Mouse (Mus musculus) hindbrain, embryonic 12.5 days (tissue): ENCODE measurements at regions not wholly inside any gene's neighbourhood (a gene's known extent, or its start where the extent isn't known, plus 50 kb on each side); places are given as distances from the start of the nearest gene placed in this dataset.

ENCODE experiments used
- ATAC-seq: fragments of 200-750 bp; cut with Nextera tagmentation; 2 replicates; pipeline ENCODE4 v1.8.0; 2017; ENCODE audit warnings: moderate TSS enrichment; ENCODE audit not compliant: low FRiP score
- H3K27ac ChIP-seq: fragments of 300-500 bp; sonication (generic); 2 replicates; pipeline ENCODE4 v1.5.1; 2016; ENCODE audit warnings: mild to moderate bottlenecking
- H3K27me3 ChIP-seq: fragments of 300-500 bp; sonication (generic); 2 replicates; pipeline ENCODE4 v1.6.1; 2016; ENCODE audit warnings: mild to moderate bottlenecking
- H3K36me3 ChIP-seq: fragments of 300-500 bp; sonication (generic); 2 replicates; pipeline ENCODE4 v1.6.1; 2016; ENCODE audit warnings: mild to moderate bottlenecking
- H3K4me1 ChIP-seq: fragments of 300-500 bp; sonication (generic); 2 replicates; pipeline ENCODE4 v1.6.1; 2016
- H3K4me2 ChIP-seq: fragments of 300-500 bp; sonication (generic); replicated peaks from 2 replicates; pipeline ENCODE4 v1.6.1; 2016; ENCODE audit warnings: mild to moderate bottlenecking
- H3K4me3 ChIP-seq: fragments of 300-500 bp; sonication (generic); 2 replicates; pipeline ENCODE4 v1.5.1; 2016; ENCODE audit warnings: mild to moderate bottlenecking
- H3K9ac ChIP-seq: fragments of 300-500 bp; sonication (generic); 2 replicates; pipeline ENCODE4 v1.6.1; 2016; ENCODE audit warnings: mild to moderate bottlenecking, moderate library complexity
- H3K9me3 ChIP-seq: fragments of 300-500 bp; sonication (generic); replicated peaks from 2 replicates; pipeline ENCODE4 v1.6.1; 2016; ENCODE audit warnings: mild to moderate bottlenecking
- WGBS: fragments of 180-500 bp; shearing (Covaris S2); methylation state at CpG from one replicate; pipeline ENCODE4 v1.1.7; 2016; 5-methylcytosine and 5-hydroxymethylcytosine counted together
- microRNA counts: library from miRNA; unstranded; fragments of <30 nt; microRNA quantifications from one replicate; lab custom pipeline; 2017
- microRNA-seq: library from miRNA; unstranded; fragments of <30 nt; microRNA quantifications from one replicate; pipeline ENCODE4, GENCODE M21; 2017

DNA sequence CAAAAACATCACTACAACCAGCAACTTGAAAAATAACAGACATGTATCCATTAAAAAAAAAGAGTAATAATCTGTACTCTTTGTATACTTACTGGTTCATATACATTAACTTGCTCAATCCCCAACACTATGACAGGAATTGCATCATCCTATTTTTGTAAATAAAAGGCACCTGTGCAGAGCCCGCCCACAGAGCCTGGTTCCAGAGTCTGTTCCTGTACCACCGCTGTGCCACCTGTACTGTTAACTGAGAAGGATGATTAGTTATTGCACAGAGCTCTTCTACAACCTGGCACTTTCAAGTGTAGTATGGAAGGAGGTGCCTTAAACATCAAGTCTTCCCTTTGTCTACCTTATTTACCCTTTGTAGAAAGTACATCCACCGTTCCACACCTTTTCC lies 1843.9 kb upstream of the Lrrc6 start:
- H3K27ac ChIP-seq = no peak overlapping the region
- ATAC-seq = no peak
- H3K4me3 ChIP-seq = no peak overlapping the region
- H3K9me3 ChIP-seq = no peaks in the 10 kb centered on the region
- H3K27me3 ChIP-seq = no peaks in the 10 kb centered on the region
- H3K9ac ChIP-seq = no peak overlapping the region
- H3K4me1 ChIP-seq = no peaks in the 10 kb centered on the region
- WGBS = 97% methylated on average over 3 of the region's 3 CpGs
- no peak overlapping the region for H3K4me2 ChIP-seq
- H3K36me3 ChIP-seq = no peaks in the 10 kb centered on the region

DNA sequence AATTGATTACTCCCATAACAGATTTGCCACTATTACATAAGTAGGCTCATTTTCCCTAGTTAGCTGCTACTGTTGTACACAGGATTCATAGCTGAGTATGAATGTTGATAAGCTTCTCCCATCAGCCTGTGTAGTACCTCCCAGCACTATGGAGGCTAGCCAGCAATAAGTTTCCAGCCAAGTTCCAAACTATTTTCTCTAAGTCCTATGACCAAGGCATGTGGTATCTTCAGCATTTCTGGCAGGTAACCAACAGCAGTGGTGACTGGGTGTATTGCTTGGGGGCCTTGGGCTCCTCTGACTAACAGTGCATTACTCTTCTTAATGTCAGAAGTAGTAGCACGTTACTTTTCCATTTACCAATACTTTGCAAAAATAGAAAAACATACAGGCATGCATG lies 1841.8 kb upstream of the Lrrc6 start:
- Histone ChIP-seq H3K9me3 (no peaks in the 10 kb centered on the region), H3K27ac (no peak overlapping the region), H3K36me3 (no peaks in the 10 kb centered on the region), H3K9ac (no peak overlapping the region), H3K27me3 (no peaks in the 10 kb centered on the region), H3K4me1 (no peaks in the 10 kb centered on the region), H3K4me3 (no peak overlapping the region), H3K4me2 (no peak overlapping the region)
- WGBS = 97% methylated on average over 1 of the region's 1 CpGs
- ATAC-seq = no peak

DNA sequence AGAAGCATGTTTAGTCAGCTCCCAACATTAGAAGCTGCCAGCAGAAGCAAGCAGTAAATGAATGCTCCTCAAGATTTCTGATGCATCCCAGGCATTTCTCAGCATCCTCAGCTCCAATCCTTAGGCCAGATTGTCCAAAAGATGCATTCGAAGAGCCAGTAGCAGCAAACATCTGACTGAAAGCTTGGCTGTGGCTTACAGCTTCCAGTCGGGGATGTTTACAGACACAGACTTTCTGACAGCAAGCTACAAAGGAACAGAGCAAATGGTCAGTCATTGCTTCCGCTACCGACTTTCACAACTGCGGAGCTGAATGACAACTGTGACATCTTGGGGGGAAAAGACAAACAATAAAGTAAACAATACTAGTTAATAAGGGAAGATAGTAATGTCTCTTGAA lies 1840.3 kb upstream of the Lrrc6 start:
- H3K4me3 ChIP-seq = no peak overlapping the region
- H3K9ac ChIP-seq = no peak overlapping the region
- 74% methylated on average over 5 of the region's 5 CpGs for WGBS
- no peaks in the 10 kb centered on the region for H3K27me3 ChIP-seq
- no peak for ATAC-seq
- H3K4me1 ChIP-seq = no peaks in the 10 kb centered on the region
- no peak overlapping the region for H3K4me2 ChIP-seq
- no peak overlapping the region for H3K27ac ChIP-seq
- H3K36me3 ChIP-seq = no peaks in the 10 kb centered on the region
- no peaks in the 10 kb centered on the region for H3K9me3 ChIP-seq

DNA sequence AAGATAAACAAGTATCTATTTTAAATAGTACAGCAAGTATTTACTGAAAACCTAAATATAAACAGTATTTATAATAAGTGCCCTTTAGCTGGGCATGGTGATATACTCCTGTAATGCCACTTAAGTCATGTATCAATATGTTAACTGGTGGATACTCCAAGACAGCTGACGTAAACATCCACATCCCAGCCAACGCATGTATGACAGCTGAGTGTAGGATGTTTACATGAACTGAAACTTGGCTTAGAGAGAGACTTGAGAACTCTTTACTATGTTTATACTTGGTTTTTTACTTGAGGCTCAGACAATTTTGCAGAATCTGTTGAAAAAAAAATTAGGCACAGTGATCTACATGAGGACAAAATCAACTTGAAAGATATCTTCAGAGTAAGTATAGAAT lies 1836.6 kb upstream of the Lrrc6 start:
- Histone ChIP-seq H3K36me3 (no peaks in the 10 kb centered on the region), H3K4me3 (no peak overlapping the region), H3K9ac (no peak overlapping the region), H3K4me2 (no peak overlapping the region), H3K27me3 (no peaks in the 10 kb centered on the region), H3K4me1 (no peaks in the 10 kb centered on the region), H3K27ac (no peak overlapping the region), H3K9me3 (no peaks in the 10 kb centered on the region)
- WGBS = 95% methylated on average over 2 of the region's 2 CpGs
- ATAC-seq = no peak

DNA sequence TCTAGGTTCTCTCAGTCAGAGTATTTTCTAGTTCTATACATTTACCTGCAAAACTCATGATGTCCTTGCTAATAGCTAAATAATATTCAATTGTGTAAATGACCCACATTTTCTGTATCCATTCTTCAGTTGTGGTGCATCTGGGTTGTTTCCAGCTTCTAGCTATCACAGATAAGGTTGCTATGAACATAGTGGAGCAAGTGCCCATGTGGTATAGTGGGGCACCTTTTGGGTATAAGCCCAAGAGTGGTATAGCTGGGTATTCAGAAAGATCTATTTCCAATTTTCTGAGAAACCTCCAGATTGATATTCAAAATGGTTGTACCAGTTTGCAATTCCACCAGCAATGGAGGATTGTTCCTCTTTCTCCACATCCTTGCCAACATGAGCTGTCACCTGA lies 1835.1 kb upstream of the Lrrc6 start:
- ATAC-seq = no peak
- no peaks in the 10 kb centered on the region for H3K9me3 ChIP-seq
- H3K4me2 ChIP-seq = no peak overlapping the region
- no peak overlapping the region for H3K27ac ChIP-seq
- H3K9ac ChIP-seq = no peak overlapping the region
- no peaks in the 10 kb centered on the region for H3K4me1 ChIP-seq
- H3K27me3 ChIP-seq = no peaks in the 10 kb centered on the region
- no peaks in the 10 kb centered on the region for H3K36me3 ChIP-seq
- H3K4me3 ChIP-seq = no peak overlapping the region

DNA sequence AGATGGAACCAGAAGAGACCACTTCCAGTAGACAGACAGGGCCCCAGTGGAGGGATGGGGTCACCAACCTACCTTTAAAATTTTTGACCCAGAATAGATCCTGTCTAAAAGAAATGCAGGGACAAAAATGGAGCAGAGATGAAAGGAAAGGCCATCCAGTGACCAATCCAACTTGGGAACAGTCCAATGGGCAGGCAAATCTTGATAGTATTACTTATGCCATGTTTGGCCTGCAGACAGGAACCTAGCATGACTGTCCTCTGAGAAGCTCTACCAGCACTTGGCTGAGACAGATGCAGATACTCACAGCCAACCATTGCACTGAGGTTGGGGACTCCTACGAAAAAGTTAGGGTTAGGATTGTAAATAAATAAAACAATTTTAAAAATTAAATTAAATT lies 1815.4 kb upstream of the Lrrc6 start:
- no peak overlapping the region for H3K4me3 ChIP-seq
- H3K9me3 ChIP-seq = no peaks in the 10 kb centered on the region
- H3K4me2 ChIP-seq = no peak overlapping the region
- no peaks in the 10 kb centered on the region for H3K4me1 ChIP-seq
- WGBS = 97% methylated on average over 1 of the region's 1 CpGs
- H3K9ac ChIP-seq = no peak overlapping the region
- no peak overlapping the region for H3K27ac ChIP-seq
- no peaks in the 10 kb centered on the region for H3K36me3 ChIP-seq
- ATAC-seq = no peak
- H3K27me3 ChIP-seq = no peaks in the 10 kb centered on the region

MicroRNA genes in the stretch of these regions (microRNA counts, 519-probe panel; counts per million panel counts)
- 2,709 counts per million, percentile 66 among the panel's probes with 10 or more counts for microRNA mmu-miR-30b (lab: Ali Mortazavi, UCI)
- 3,621 counts per million, percentile 76 among the panel's probes with 10 or more counts for microRNA mmu-miR-30d (lab: Ali Mortazavi, UCI)

Small RNA genes lying in the stretch of these regions (microRNA-seq; reads per million reads assigned to microRNA genes)
- gene Mir30b = 167 reads per million, percentile 55 among the genes with 10 or more reads in this experiment
- gene Mir30d = 7,966 reads per million, percentile 93 among the genes with 10 or more reads in this experiment
